Mouse (Mus musculus): ENCODE data around the gene Prkch.

Prkch gene

DNA sequence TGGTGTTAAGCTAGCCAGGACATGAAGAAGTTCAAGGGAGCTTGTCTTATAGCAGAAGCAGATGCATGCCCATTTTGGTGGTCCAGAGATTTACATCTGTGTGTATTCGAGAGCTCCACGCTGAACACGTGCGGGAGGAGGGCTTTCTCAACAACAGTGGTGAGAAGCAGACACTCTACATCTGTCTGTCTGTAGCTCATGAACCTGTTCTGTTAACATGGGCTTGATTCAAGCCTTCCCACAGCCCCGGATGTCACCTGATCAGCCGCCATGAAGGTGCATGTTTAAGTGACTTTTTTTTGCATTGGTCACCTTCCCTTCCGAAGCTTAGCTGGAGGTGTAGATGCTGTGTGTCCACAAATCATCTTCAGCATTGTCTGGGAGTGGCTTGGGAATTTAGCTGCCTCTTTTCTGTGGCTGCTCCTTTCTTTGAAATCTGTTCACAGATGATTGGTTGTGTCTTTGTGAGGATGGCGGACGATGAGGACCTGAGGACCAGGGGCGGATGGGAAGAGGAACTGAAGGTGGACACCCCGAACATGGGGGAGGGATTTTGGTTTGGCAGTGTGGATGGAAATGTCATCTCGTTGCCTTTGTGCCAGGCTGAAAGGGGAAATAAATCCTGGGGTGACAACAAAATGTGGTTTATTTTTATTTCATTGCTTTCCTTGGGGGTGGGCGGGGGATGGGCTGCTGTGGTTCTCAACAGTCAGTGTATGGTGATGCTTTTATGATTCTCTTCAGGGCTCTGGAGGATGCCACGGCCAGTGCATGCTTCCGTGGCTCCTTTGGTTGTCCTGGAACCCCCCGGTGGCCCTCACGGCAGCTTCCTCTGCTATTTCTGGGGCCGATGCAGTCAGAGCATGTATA lies 25.3 kb downstream of the Prkch start:
- in situ Hi-C loops (cut with MseI, MboI), result no loop called here

DNA sequence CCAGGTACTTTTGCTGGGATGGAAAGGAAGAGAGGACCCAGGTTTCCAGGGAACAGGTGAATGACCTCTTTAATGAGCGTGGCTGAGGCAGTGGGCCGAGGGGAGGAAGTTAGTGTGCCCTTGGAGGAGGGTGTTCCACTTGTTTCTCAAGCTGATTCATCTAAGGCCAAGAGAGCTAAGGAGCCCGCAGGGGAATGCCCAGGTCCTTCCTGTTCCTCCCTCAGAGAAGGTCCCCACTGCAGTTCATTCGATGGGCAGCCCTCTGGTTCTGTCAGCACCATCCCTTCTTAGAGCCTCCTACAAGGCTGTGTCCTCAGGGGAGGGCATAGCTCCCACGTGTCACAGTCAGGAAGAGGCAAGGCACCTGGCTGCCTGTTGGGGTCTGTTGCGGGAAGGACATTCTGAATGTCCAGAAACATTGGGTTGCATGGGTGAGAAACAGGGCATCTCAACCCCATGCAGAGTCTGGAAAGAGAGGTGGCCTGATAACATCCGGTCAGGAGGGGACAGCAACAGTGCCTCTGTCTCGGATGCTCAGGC lies 26.3 kb downstream of the Prkch start:
- in situ Hi-C loops (cut with MseI, MboI), result no loop called here

DNA sequence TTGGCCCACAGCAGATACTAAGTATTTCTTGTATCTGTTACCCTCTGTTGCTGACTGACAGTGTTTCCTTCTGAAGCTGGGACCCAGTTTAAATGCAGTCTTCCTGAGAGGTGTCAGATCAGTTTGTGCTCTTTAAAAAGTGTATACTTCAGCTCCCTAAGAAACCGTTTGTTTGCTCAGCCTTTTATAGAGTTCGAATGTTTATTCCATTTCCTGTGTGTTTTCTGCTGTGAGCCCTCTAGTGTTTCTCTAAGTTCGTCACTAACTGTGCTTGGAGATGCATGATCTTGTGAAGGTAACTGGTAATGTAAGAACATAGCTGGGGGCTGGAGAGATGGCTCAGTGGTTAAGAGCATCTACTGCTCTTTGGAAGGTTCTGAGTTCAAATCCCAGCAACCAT lies 27.1 kb downstream of the Prkch start:
- in situ Hi-C loops (cut with MseI, MboI), result no loop called here

DNA sequence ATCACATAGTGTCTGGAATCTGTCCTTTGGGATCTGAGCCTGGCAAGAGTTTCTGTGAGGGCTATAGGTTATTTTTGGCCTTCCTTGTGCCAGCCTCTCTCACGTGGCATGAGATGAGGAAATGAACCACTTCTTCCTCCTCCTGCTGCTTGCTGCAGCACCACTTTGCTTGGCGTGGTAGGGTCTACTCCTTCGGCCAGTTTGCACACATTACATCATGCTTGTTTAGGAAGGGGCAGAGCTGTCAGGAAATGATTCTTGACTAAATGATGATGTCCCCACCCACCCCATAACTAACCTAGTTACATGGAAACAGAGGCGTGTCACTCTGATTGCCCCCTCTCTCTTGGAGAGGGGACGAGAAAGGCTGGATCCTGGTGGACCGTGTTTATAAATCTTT lies 28.6 kb downstream of the Prkch start:
- in situ Hi-C loops (cut with MseI, MboI), result no loop called here

DNA sequence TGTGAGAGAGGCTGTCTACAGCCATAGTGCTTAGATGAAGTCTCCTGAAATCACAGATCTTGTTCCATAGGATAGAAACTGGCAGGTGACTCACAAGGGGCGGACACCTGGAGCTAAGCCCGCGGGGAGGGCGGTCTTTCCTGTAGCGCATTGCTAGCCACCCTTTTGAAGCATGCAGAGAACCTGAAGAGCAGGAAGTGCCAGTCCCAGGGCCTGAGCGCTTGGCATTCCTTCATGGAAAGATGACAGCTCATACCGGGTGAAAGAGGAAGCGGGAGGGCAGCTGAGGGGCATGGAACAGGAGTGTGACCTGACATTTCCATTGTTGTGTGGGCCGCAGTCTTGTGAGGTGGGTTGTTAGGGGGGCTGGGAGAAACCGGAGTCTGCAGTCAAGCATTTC lies 33.1 kb downstream of the Prkch start:
- in situ Hi-C loops (cut with MseI, MboI), result no loop called here

DNA sequence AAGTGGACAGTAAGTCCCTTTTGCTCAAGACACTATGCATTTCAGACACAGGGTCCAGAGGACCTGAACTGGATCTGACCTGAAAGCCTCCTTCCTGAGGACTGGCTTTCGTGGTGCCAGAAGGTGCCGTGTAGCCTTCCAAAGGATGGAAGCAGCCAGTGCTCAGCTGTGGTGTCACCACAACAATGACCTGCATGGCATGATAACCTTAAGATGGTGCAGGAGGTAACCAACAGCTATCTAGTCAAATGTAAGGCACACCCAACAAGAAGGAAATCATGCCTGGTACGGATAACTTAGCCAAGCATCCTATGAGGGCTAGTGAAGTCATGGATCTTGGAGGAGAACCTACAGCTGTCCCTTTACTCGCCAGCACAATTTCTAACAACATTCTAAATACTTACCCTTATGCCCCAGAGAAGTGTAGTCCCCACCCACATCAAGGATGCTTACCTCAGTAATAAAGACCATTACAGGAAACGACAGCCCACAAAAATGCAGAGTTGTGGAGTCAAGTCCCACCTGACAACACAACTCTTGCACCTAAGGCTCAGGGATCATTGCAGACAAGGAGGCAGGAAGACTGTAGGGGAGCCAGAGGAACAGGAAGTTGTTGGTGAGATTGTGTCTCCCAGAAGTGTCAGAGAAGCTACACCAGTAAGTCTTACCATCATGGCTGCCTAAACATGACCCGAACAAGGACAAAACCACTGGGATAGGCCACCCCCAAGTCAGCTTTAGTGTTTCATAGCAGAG lies 40.9 kb downstream of the Prkch start:
- in situ Hi-C loops (cut with MseI, MboI), result no loop called here

DNA sequence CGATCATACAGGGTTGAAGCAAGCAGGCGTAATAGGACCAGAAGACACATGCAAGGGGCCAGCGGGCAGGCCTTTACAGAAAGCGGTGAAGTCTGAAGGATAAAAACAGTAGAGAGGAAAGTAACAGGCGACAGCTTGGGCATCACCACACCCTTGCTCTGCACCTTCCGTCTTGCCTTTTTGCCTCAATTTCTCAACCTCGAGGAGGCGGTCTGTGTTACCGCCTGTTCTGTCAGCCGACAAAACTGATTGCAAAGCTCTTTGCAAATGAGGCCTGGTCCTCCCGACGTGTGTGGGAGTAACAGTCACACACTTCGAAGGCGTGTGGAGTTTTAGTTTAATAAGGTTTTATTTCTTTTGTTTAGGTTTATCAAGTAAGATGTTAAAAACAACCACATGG lies 43.3 kb downstream of the Prkch start:
- in situ Hi-C loops (cut with MseI, MboI), result no loop called here

DNA sequence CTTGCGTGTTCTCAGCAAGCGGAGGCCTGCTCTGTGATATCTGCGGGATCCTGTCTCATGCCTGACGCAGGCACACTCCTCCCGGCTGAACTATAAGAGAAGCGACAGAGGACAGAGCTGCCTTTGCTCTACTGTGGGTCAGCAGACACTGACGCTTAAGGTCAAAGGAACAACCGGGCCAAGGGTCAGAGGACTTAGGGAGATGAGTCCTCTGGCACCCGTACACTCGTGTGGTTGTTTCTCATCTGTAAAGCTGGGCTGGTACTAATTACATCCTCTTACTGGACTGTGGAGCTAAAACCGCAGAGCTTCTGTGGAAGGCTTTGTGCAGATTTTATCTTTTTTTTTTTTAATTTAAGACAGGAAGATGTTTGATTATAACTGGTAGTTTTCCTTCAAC lies 46.0 kb downstream of the Prkch start:
- in situ Hi-C loops (cut with MseI, MboI), result no loop called here

DNA sequence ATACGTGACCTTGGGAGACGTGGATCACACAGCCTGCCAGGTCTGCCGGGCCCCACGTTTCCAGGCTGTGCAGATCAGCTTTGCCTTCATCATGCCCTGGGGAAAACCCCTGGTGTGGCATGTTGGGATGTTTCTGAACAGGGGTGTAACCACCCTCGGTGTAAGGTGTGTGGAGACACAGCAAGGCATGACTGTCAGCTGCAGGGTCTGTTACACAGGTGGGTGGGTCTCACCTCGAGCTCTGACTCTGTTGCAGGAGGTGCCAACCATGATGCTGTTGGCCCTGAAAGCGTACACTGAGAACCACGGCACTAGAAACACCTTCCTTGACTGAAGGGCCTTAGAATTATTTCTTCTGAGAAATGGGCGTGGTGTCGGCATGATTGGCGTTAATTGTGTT lies 46.6 kb downstream of the Prkch start:
- in situ Hi-C loops (cut with MseI, MboI), result no loop called here

DNA sequence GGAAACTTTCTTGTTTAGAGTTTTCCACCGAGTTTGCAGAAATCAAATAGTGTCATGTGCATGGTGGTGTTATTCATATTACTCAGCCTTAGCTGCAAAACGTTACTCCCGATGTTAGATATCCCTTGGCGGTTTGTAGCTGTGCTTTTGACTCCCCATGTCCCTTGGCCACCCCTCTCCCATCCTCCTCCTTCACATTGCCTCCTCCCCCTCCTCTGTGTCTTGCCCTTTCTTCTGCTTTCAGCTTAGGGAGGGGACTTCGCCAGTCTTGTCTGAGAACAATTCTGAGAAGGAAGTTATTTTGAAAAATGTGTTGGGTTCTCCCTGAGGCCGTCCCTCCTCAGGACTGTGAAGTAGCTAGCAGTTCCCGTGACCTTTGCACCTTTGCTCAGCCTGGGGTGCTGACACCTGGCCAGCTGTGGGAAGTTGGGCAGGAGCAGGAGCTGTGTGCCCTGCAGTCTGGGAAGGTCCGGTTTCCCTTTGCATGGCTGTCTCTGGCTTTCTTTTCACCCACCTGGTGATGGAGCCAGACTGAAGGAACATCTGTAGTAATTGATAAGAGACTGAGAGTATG lies 48.2 kb downstream of the Prkch start:
- in situ Hi-C loops (cut with MseI, MboI), result no loop called here

DNA sequence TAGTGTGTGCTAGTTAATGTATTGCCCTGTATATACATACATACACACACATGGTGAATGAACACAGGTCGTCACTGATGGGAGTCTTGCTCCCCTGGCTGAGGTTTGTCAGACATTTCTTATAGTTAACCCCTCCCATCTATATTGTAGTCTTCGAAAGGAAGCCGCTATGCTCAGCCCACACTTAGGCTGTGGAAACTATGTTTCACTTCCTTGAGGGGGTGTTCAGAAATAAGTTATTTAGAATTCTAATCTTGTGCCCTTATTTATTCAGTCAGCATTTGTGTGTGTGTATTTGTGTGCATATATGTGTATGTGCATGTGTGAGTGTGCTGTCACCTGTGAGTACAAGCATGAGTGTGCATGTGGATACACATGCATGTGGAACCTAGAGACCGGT lies 49.1 kb downstream of the Prkch start:
- in situ Hi-C loops (cut with MseI, MboI), result no loop called here

DNA sequence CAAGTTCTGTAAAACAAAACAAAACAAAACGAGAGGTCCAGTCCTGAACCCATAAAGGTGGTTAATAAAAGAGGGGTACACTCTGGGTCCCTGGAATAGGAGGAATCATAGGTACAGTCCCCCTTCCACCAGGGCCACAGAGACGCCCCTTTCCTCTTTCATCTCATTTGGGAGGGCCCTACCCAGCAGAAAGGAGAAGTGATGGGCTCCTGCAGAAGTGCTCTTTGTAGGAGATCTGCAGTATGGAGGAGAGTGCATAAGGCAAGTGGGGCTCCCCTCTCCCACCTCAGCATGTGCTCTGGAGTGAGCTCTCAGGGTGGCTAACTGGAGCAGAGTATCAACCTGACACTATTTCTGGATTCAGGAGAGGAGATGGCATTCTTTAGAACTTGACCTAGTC lies 55.0 kb downstream of the Prkch start:
- in situ Hi-C loops (cut with MseI, MboI), result no loop called here

DNA sequence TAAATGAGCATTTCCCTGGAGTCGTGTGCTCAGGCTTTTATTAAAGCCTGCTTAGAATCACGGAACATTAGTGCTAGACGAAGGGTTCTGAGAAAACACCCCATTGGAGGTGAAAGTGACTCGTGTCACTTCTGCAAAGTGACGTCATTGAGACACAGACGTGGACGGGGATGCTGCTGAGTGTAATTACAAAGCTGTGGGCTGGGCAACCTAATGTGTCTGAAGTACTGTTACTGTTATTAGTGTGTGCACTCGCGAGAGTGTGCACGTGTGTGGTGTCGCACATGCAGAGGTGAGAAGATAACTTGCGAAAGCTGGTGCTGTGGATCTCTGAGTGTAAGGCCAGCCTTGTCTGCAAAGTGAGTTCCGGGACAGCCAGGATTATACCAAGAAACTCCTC lies 56.6 kb downstream of the Prkch start:
- in situ Hi-C loops (cut with MseI, MboI), result no loop called here

DNA sequence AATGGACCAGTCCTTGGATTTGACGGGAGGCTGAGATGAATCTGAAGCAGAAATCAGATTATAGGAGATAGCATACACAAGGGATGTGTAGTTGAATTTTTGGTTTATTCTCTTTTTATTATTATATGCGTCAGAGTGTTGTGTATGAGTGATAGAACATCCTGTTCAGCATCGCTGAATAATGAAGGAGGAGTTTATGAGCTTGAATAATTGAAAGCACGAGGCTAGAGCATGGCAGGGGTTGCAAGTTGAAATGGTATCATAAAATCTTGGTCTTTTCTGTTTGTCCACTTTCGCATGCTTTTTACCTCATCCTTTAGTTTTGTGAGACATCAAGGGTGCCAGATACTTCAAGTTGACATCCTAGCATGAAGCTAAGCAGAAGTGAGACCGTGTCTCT lies 60.6 kb downstream of the Prkch start:
- in situ Hi-C loops (cut with MseI, MboI), result no loop called here

DNA sequence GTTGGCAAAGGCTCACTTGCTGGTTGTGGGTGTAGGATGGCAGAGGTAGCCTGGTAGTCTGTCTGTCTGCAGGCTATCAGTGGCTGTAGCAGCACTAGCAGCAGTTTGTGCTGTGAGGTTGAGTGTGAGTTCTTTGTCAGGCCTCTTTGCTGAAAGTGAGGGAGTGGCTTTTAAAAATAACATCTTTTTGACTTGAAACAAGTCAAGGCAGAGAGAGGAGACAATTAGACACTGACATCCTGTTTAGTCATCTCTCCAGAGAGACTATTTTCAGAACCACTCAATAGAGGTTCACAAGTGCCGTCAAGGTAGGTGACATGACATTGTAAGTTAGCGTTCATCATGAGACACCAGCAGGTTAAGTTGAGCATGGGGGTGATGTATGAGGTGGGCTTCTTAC lies 63.1 kb downstream of the Prkch start:
- in situ Hi-C loops (cut with MseI, MboI), result no loop called here

DNA sequence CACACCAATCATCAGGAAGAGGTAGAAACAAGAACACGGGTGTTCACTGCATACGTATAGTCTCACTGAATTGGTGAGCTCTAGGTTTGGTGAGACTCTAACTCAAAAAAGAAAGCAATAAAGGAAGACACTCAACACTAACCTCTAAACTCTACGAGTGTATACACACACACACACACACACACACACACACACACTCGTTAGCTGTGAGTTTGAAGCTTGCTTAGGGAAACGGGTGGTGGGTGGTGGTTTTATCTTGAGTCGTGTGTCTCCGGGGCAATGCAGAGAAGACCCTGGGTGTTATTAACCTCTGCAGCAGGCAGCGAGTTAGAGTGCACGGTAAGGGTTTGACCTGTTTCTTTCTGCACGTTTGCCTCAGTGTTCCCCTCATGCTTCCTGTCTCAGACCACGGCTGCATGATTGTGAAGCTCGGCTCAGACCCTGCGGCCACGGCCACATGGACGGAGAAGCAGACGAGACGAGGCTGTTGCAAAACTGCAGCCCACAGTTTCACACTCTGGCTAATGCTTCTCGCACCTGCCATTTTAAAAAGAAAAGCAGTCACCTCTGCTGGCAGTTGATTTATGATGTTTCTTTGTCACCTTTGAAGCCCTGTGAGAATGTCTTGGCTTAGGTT lies 72.1 kb downstream of the Prkch start:
- in situ Hi-C loops (cut with MseI, MboI), result no loop called here

DNA sequence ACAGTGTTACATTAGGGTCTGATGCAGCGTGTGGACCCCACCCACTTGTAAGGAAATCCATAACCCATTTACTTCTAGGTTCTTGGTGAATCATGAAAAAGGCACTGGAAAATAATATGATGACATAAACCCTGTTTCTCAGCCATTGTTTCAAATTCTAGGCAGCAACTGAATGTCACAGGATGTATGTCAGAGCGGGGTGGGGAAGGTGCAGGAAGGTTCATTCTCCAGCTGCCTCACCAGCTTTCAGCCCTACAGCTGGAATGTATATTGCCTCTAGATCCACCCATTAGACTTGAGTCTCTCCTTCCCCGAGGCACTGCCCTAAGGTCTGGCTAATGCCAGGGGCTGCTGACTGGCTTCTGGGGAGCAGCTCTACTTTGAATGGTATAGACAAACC lies 78.8 kb downstream of the Prkch start:
- in situ Hi-C loops (cut with MseI, MboI), result no loop called here

DNA sequence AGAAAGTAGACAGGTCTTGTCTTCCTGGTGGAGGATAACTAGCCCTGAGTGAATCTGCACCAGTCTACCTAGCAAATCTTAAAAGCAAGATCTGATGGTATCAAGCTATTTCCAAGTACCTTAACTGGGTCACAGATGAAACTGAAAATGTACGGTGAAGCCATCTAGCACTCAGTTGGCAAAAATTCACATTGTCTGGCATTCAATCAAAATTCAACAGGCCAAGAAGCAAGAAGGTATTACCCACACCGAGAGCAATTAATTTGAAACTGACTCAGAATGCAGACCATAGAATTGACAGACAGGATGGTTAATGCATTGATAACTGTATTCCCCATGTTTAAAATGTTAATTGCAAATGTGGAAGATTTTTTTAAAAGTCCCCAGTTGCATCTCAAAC lies 82.1 kb downstream of the Prkch start:
- in situ Hi-C loops (cut with MseI, MboI), result no loop called here

DNA sequence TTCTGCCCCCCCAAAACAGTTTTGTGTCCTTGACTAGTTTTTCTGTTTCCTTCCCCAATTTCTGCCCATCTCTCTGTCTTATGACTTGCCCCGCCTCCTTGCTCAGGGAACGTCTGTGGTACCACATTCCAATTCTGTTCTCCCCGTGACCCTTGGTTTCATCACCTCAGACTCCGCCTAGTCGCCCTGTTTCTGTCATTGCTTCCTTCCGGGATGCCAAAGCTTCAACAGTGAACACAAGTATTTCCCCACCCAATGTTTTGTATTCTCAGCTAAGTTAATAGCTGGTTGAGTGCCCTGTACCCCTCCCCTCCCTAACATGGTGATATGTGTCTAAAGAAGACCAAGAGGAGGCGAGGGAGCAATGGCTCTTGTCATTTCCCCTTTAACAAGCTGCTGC lies 83.0 kb downstream of the Prkch start:
- in situ Hi-C loops (cut with MseI, MboI), result no loop called here

DNA sequence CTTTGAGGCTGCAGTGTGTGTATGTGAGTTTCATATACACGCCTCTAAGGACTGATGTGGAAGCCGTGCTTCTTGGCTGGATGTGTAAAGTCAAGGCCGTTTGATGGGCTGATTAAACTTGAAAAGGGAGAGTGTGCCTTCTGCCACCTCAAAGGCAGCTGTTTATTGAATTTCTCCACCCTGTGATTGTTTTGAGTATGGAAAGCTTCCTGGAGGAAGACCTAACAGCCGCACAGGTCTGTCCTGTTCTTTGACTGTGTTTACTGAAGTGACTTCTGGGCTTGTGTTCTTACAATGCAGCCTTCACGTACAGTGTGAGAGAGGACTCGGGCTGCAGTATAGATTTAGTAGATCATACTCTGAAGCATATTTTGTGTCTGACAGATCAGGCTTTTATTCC lies 86.1 kb downstream of the Prkch start:
- in situ Hi-C loops (cut with MseI, MboI), result no loop called here

DNA sequence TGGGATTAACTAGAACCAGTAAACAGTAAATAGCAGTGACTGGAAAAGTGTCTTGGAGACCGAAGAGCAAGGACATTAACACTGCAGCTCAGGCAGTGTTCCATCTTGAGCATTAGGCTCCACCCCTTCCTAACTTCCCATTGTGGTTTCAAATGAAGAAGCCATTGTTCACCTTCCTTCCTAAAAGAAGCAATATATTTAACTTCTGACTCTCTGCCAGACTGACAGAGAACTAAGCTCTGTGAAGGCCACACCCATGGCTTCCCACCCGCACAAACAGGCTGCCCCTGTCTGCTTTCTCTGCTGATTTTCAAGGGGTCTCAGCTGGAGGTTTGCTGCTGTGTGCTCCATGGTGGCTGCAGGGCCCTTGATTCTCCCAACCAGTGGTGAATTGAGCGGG lies 86.9 kb downstream of the Prkch start:
- in situ Hi-C loops (cut with MseI, MboI), result no loop called here

DNA sequence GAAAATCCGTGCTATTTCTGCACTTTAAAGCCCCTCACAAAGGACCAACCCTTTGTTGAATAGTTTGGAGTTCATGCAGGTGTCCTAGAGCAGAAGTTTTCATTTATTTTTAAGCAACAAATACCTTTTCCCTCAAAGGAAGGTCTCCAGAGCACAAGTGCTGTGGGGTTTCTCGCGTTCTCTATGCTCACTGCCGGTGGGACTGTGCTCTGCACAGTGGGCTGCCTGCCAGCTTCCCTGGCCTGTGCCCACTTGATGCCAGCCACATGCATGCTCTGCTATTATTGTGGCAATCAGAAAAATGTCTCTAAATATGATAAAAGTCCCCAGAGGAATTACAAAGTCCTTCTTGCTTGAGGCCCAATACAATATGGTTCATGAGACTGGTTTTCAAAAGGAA lies 87.4 kb downstream of the Prkch start:
- in situ Hi-C loops (cut with MseI, MboI), result no loop called here

Measured in mouse trophoblast stem cell (cell line).